Mouse (Mus musculus) midbrain, embryonic 16.5 days (tissue): ENCODE measurements at regions not wholly inside any gene's neighbourhood (a gene's known extent, or its start where the extent isn't known, plus 50 kb on each side); places are given as distances from the start of the nearest gene placed in this dataset.

Experiments
- ATAC-seq: fragments of 200-750 bp; cut with Nextera tagmentation; 2 replicates; pipeline ENCODE4 v1.8.0; 2017; ENCODE audit warnings: moderate TSS enrichment
- H3K27ac ChIP-seq: fragments of 300-500 bp; sonication (generic); 2 replicates; pipeline ENCODE4 v1.5.1; 2014; ENCODE audit warnings: mild to moderate bottlenecking, low read length, mixed read lengths
- H3K27me3 ChIP-seq: fragments of 300-500 bp; sonication (generic); 2 replicates; pipeline ENCODE4 v1.6.1; 2014; ENCODE audit warnings: low read depth, low read length, mixed read lengths; ENCODE audit not compliant: control insufficient read depth, insufficient read depth
- H3K36me3 ChIP-seq: fragments of 300-500 bp; sonication (generic); 2 replicates; pipeline ENCODE4 v1.6.1; 2014; ENCODE audit warnings: mild to moderate bottlenecking, low read length, moderate library complexity, mixed read lengths; ENCODE audit not compliant: control insufficient read depth, insufficient read depth
- H3K4me1 ChIP-seq: fragments of 300-500 bp; sonication (generic); 2 replicates; pipeline ENCODE4 v1.6.1; 2014; ENCODE audit warnings: mild to moderate bottlenecking, low read length, mixed read lengths; ENCODE audit not compliant: control insufficient read depth, insufficient read depth
- H3K4me2 ChIP-seq: fragments of 300-500 bp; sonication (generic); 2 replicates; pipeline ENCODE4 v1.6.1; 2014; ENCODE audit warnings: mild to moderate bottlenecking, low read length, mixed read lengths
- H3K4me3 ChIP-seq: fragments of 300-500 bp; sonication (generic); 2 replicates; pipeline ENCODE4 v1.5.1; 2014; ENCODE audit warnings: low read depth, mild to moderate bottlenecking, low read length, moderate library complexity, mixed read lengths
- H3K9ac ChIP-seq: fragments of 300-500 bp; sonication (generic); 2 replicates; pipeline ENCODE4 v1.6.1; 2014; ENCODE audit warnings: low read depth, low read length, mixed read lengths
- H3K9me3 ChIP-seq: fragments of 300-500 bp; sonication (generic); replicated peaks from 2 replicates; pipeline ENCODE4 v1.6.1; 2014; ENCODE audit warnings: mild to moderate bottlenecking, low read length, mixed read lengths; ENCODE audit not compliant: control insufficient read depth, poor library complexity, severe bottlenecking
- WGBS: fragments of 180-500 bp; shearing (Covaris S2); extraction: QIAGEN DNeasy Blood & Tissue Kit; methylation state at CpG from one replicate; pipeline ENCODE4 v1.1.7; 2014; 5-methylcytosine and 5-hydroxymethylcytosine counted together

DNA sequence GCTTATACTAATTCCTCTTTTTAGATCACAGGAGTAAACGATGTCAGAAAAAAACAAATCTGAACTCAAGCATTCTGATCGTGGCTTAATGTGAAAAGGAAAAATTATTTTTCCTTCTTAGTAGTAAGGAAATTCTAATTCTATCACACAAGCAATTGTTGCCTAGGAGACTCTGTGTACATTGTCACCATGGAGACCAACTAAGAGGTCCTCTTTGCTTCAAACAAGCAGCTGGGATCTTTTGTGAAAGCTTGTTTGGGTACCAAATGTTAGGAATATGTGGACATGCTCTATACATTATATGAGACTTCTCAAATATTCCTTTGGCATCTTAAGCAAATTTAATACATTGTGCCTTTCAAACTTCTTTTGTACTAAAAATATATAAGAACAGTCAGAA lies 345.9 kb upstream of the Atp10a start:
- Histone ChIP-seq H3K27me3 (no peaks in the 10 kb centered on the region), H3K27ac (no peak overlapping the region), H3K9ac (no peak overlapping the region), H3K4me3 (no peak overlapping the region), H3K36me3 (no peaks in the 10 kb centered on the region), H3K4me1 (no peaks in the 10 kb centered on the region), H3K4me2 (no peak overlapping the region), H3K9me3 (no peaks in the 10 kb centered on the region)
- 48% methylated on average over 2 of the region's 2 CpGs for WGBS
- 0 out of 2 replicates have a peak, but pooled peaks have one; percentile 64 for ATAC-seq

DNA sequence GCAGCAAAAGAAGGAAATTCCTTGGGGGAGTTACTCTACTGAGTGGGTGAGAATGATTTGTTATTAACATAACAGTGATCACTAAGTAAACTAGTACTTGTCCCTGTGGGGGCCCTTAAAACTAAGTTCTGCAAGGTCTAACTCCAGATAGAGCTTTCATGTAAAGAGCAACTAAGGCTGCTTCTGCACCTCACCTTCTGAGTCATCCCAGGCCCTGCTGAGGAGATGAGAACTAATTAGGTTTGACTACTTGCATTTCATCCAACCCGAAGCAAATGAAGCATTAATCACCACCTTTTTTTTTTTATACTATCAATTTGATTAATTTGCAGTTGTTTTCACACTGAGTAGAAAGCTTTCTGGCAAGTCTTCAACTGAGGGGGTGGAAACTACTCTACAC lies 333.6 kb upstream of the Atp10a start:
- Histone ChIP-seq H3K27me3 (no peaks in the 10 kb centered on the region), H3K4me2 (no peak overlapping the region), H3K36me3 (no peaks in the 10 kb centered on the region), H3K9ac (no peak overlapping the region), H3K4me3 (no peak overlapping the region), H3K27ac (no peak overlapping the region), H3K4me1 (no peaks in the 10 kb centered on the region), H3K9me3 (0 out of 2 replicates have a peak, but pooled peaks cover 5% of the 10 kb centered on the region)
- 55% methylated on average over 1 of the region's 1 CpGs for WGBS
- ATAC-seq, result no peak

DNA sequence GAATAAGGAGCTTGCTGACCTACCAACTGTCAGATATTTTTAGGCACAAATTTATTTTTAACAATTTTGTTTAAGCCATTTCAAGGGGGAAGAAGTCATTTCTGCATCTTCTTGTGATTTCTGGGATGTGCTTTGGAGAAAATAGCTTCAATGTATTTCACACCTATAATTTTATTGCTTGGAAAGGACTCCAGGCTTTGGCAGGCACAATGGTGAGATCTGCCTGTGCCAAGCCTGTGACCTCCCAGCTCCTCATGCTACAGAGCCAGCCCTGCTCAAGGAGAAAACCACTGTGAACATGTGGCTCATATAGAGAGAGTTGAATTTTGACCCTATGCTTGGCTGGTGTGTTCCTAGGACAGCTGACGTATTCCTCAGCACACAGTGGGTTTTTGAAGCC lies 288.6 kb upstream of the Atp10a start:
- no peaks in the 10 kb centered on the region for H3K36me3 ChIP-seq
- H3K27ac ChIP-seq, result no peak overlapping the region
- 88% methylated on average over 1 of the region's 1 CpGs for WGBS
- no peak for ATAC-seq
- no peaks in the 10 kb centered on the region for H3K9me3 ChIP-seq
- no peaks in the 10 kb centered on the region for H3K27me3 ChIP-seq
- H3K4me2 ChIP-seq, result no peak overlapping the region
- H3K4me3 ChIP-seq, result no peak overlapping the region
- no peaks in the 10 kb centered on the region for H3K4me1 ChIP-seq
- no peak overlapping the region for H3K9ac ChIP-seq

DNA sequence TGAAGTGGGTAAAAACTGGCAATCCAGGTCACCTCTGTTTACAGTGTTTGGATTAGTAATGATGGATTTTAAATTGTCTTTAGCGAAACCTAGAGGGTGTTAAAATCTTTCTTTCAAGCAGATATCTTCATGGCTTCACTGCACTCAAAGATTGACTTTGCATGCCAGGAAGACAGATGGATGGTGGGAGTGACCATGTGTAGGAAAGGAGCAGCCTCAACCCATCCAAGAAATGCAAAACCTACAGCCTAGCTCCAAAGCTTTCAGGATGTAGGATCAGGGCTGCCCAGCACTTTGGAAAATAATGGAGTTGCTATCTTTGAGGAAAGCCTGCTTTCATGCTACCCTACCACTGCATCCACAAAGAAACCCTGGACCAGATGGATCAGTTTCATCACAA lies 272.6 kb upstream of the Atp10a start:
- no peaks in the 10 kb centered on the region for H3K27me3 ChIP-seq
- no peaks in the 10 kb centered on the region for H3K4me1 ChIP-seq
- H3K9me3 ChIP-seq, result no peaks in the 10 kb centered on the region
- no peaks in the 10 kb centered on the region for H3K36me3 ChIP-seq
- ATAC-seq, result no peak
- H3K27ac ChIP-seq, result no peak overlapping the region
- no peak overlapping the region for H3K4me3 ChIP-seq
- H3K4me2 ChIP-seq, result no peak overlapping the region
- no peak overlapping the region for H3K9ac ChIP-seq
- WGBS, result 83% methylated on average over 1 of the region's 1 CpGs

DNA sequence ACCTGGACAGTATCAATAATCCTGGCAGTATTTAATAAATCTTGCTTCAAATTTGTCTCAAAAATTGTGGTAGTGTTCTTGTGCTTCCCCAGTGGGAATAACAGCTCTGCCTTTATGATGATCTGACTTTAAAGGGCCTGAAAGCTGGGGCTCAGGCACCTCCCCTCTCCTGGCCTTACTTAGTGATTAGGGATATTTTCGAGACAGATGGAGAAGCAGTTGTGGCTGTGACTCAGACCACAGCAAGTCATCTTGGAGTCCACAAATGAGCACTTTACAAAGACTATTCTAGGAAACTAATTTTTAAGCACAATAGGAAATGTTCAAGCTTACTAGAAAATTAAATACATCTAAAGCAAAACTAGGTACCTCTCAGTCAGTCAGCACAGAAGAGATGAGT lies 267.6 kb upstream of the Atp10a start:
- Histone ChIP-seq H3K27me3 (no peaks in the 10 kb centered on the region), H3K4me2 (no peak overlapping the region), H3K9me3 (no peaks in the 10 kb centered on the region), H3K9ac (no peak overlapping the region), H3K4me1 (no peaks in the 10 kb centered on the region), H3K27ac (no peak overlapping the region), H3K4me3 (no peak overlapping the region), H3K36me3 (no peaks in the 10 kb centered on the region)
- no peak for ATAC-seq
- 77% methylated on average over 1 of the region's 1 CpGs for WGBS

DNA sequence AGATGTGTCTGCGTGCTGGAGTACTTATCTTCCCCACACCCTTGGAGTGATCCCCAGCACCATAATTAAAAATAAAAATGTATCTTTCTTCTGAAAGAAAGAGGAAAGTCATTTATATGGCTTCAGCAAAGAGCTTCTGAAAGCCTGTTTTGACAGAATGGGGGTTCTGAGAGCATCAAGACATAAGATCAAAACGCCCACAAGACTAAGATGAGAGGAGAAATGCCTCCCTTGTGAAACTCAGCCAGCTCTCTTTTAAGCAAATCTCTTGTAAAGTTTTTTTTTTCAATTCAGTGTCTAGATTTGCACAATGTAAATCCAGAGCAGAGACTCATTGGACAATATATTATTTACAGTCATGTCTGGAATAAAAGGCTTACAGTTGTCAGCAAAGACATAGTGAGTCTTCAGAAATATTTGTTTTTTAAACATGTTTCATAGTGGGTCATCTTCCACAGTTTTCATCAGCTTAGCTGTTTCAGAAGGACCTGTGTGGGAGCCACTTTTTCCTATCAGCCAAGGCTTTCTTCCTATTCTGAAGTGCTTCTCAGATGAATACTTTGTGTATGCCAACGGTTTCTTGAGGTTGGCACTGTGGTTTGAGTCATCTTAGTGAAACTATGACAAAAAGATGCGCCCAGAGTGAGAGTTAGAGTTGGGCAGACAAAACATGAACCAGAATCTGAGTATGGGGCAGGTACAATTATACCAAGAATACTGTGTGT lies 263.4 kb upstream of the Atp10a start:
- Histone ChIP-seq H3K9ac (no peak overlapping the region), H3K4me2 (no peak overlapping the region), H3K9me3 (no peaks in the 10 kb centered on the region), H3K27ac (no peak overlapping the region), H3K4me3 (no peak overlapping the region), H3K36me3 (no peaks in the 10 kb centered on the region), H3K27me3 (no peaks in the 10 kb centered on the region), H3K4me1 (peaks cover 6% of the 10 kb centered on the region)
- WGBS, result 80% methylated on average over 4 of the region's 4 CpGs
- ATAC-seq, result no peak

DNA sequence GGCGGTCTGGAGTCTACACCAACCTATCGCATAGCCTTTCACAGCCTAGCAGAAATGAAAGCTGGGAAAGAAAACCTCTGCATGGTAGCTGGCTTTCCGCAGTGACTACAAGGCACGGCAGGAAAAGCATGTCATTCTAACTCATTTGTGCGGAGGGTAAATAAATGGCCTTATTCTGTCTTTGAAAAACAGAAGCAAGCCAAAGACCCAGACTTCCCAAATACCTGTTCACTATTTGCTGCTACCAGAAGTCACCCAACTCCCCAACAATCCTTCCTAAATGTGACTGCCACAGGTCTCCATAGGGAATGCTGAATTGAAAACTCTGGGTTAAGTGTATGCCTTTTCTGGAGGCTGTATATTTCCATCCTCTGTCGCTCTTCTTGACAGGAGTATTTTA lies 258.0 kb upstream of the Atp10a start:
- Histone ChIP-seq H3K4me3 (peak overlapping the region; percentile 55), H3K27me3 (no peaks in the 10 kb centered on the region), H3K4me2 (peak overlapping the region; percentile 66), H3K9me3 (no peaks in the 10 kb centered on the region), H3K27ac (peak overlapping the region; percentile 99), H3K36me3 (no peaks in the 10 kb centered on the region), H3K4me1 (peaks cover 21% of the 10 kb centered on the region), H3K9ac (peak overlapping the region; percentile 79)
- 5% methylated on average over 6 of the region's 6 CpGs for WGBS
- peak; percentile 1; the same call in 1 of the 2 replicates for ATAC-seq

DNA sequence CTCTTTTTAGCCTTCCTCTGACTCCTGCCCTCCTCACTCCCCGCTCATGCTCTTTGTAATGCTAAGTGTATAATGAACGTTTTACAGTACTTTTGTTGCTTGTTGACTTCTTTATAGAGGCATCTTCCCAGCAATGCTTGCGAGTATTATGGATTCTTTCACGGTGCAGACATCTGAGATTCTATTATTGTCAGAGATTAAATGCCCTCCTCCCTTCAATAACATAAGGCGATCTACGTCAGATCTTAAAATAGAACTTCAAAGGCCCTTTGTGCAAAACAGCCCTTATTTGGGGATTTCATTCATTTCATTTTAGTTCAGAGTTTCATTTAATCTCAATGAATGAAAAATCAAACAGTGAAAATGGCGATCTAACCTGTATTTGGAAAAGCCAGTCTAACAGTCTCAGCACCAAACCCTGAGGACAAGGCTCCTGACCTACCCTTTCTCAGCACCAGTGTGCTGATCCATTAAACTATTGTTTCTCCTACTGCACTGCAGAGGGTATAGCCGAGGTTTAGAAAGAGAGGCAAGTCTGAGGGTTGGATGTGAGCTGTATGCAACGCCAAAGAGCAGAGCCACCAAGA lies 257.3 kb upstream of the Atp10a start:
- peak; percentile 68 for ATAC-seq
- H3K36me3 ChIP-seq, result no peaks in the 10 kb centered on the region
- H3K9ac ChIP-seq, result peak overlapping the region; percentile 79
- peak overlapping the region; percentile 66 for H3K4me2 ChIP-seq
- H3K27me3 ChIP-seq, result no peaks in the 10 kb centered on the region
- under 1% methylated on average over 9 of the region's 9 CpGs for WGBS
- H3K4me1 ChIP-seq, result peaks cover 21% of the 10 kb centered on the region
- peak overlapping the region; percentile 55 for H3K4me3 ChIP-seq
- peak overlapping the region; percentile 99 for H3K27ac ChIP-seq
- no peaks in the 10 kb centered on the region for H3K9me3 ChIP-seq

DNA sequence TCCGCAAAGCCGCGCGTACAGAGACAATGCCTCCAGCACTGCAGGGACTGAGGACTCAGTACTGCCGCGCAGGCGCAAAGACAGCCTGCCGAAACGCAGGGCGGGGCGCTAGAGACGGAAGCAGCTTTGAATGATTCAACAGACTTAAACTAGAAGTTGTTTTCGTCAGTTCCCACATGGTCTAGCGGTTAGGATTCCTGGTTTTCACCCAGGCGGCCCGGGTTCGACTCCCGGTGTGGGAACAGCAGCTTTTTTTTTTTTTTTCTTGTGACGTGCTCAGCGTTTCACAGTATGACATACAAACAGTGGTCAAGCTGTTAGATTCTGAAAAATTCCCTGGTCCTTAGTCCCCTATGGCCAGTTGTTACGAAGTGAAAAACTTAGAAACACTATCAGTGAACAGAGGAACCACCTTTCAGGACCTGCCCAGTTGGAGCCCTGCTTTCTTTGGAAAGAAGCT lies 256.8 kb upstream of the Atp10a start:
- WGBS, result under 1% methylated on average over 21 of the region's 21 CpGs
- Histone ChIP-seq H3K27me3 (no peaks in the 10 kb centered on the region), H3K4me3 (peak overlapping the region; percentile 55), H3K4me1 (peaks cover 21% of the 10 kb centered on the region), H3K27ac (peak overlapping the region; percentile 99), H3K36me3 (no peaks in the 10 kb centered on the region), H3K9me3 (no peaks in the 10 kb centered on the region), H3K9ac (peak overlapping the region; percentile 79), H3K4me2 (peak overlapping the region; percentile 66)
- peak; percentile 98 for ATAC-seq
